Mouse (Mus musculus) liver, adult 2 months (tissue): ENCODE results near the gene Rab14. TPM values are rescaled to one million over a fixed set of nuclear protein-coding genes. Genes with fewer than 3 reads are reported as not detected.
A peak's percentile ranks its signal among the peaks of the same experiment; 100 is the strongest.

Source experiments
- DNase-seq: peaks from one replicate; pipeline ENCODE4 v3.0.0-alpha.2; 2011; ENCODE audit warnings: low read depth, low spot score; ENCODE audit errors: extremely low read depth
- H3K27ac ChIP-seq: fragments of 200-500 bp; replicated peaks from 2 replicates; pipeline ENCODE4 v1.5.1; 2012; ENCODE audit warnings: low read depth, mild to moderate bottlenecking, control low read depth, inconsistent platforms, low read length; ENCODE audit not compliant: insufficient read depth
- H3K27me3 ChIP-seq: fragments of 200-500 bp; 2 replicates; pipeline ENCODE4 v1.6.1; 2012; ENCODE audit warnings: mild to moderate bottlenecking, moderate library complexity, low read length, inconsistent platforms; ENCODE audit not compliant: control insufficient read depth, insufficient read depth
- H3K36me3 ChIP-seq: fragments of 200-500 bp; 2 replicates; pipeline ENCODE4 v1.6.1; 2012; ENCODE audit warnings: low read length, inconsistent platforms; ENCODE audit not compliant: control insufficient read depth, insufficient read depth
- H3K4me1 ChIP-seq: fragments of 200-500 bp; 2 replicates; pipeline ENCODE4 v1.6.1; 2011; ENCODE audit warnings: low read length; ENCODE audit not compliant: control insufficient read depth, insufficient read depth
- H3K4me3 ChIP-seq: fragments of 200-500 bp; 2 replicates; pipeline ENCODE4 v1.5.1; 2011; ENCODE audit warnings: low read depth, mild to moderate bottlenecking, control low read depth, low read length, moderate library complexity; ENCODE audit not compliant: insufficient read depth
- H3K79me2 ChIP-seq: fragments of 200-500 bp; 2 replicates; pipeline ENCODE4 v1.6.1; 2012; ENCODE audit warnings: inconsistent platforms, mild to moderate bottlenecking, low read length, moderate library complexity; ENCODE audit not compliant: control insufficient read depth, insufficient read depth
- H3K9ac ChIP-seq: fragments of 200-500 bp; 2 replicates; pipeline ENCODE4 v1.6.1; 2012; ENCODE audit warnings: low read depth, mild to moderate bottlenecking, control low read depth, inconsistent platforms, low read length
- CTCF ChIP-seq: fragments of 200-500 bp; IDR thresholded peaks from 2 replicates; pipeline ENCODE4 v1.5.1; 2011; ENCODE audit warnings: low read depth, low read length, control low read depth
- POLR2A ChIP-seq: fragments of 200-500 bp; IDR thresholded peaks from 2 replicates; pipeline ENCODE4 v1.6.1; 2011; ENCODE audit warnings: low read length, control low read depth; ENCODE audit not compliant: insufficient read depth; ENCODE audit errors: extremely low read depth
- WGBS: fragments of 180-500 bp; shearing (Covaris S2); methylation state at CpG from one replicate; pipeline ENCODE4 v1.1.7; 2018; 5-methylcytosine and 5-hydroxymethylcytosine counted together
- polyA plus RNA-seq: library from polyadenylated mRNA; depleted of rRNA; stranded (reverse); fragments of >200 nt; gene quantifications from 2 replicates; pipeline ENCODE4 v1.2.3, GENCODE M21; 2012
- total RNA-seq: library from RNA; depleted of rRNA; stranded (reverse); fragments of >200 nt; gene quantifications from 2 replicates; pipeline ENCODE4 v1.2.3, GENCODE M21; 2014

The Rab14 gene
- total and polyA plus RNA-seq, 2 experiments: 109 to 246 TPM

DNA sequence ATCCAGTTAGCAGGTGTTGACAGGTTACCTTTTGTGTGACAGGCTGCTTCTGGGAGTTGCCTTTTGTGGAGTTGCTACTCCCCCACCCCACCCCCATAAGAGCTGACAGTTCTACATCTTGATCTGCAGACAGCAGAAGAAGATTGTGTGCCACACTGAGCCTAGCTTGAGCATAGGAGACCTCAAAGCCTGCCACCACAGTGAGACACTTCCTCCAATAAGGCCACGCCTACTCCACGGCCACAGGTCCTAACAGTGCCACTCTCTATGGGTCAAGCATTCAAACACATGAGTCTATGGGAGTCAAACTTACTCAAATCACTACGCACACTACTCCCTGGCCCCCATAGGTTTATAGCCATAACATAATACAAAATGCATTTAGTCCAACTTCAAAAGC lies 17.8 kb upstream of the Rab14 start:
- TF ChIP-seq POLR2A (no peak), CTCF (no peak)
- H3K4me3 ChIP-seq: no peak overlapping the region
- 94% methylated on average over 3 of the region's 3 CpGs for WGBS
- no peaks in the 10 kb centered on the region for H3K36me3 ChIP-seq
- no peak overlapping the region for H3K9ac ChIP-seq
- H3K27ac ChIP-seq: no peak overlapping the region
- H3K4me1 ChIP-seq: no peaks in the 10 kb centered on the region
- no peaks in the 10 kb centered on the region for H3K27me3 ChIP-seq
- no peaks in the 10 kb centered on the region for H3K79me2 ChIP-seq
- no peak for DNase-seq

GRCm38 (mm10) chr2:35216701-35217100 lies 15.8 kb upstream of the Rab14 start:
- no peak for TF ChIP-seq POLR2A
- no peak for TF ChIP-seq CTCF
- H3K79me2 ChIP-seq: no peaks in the 10 kb centered on the region
- H3K9ac ChIP-seq: no peak overlapping the region
- H3K27me3 ChIP-seq: no peaks in the 10 kb centered on the region
- no peak overlapping the region for H3K27ac ChIP-seq
- 89% methylated on average over 2 of the region's 2 CpGs for WGBS
- no peak overlapping the region for H3K4me3 ChIP-seq
- H3K36me3 ChIP-seq: no peaks in the 10 kb centered on the region
- no peak for DNase-seq
- H3K4me1 ChIP-seq: no peaks in the 10 kb centered on the region; the same call in 1 of the 2 replicates

DNA sequence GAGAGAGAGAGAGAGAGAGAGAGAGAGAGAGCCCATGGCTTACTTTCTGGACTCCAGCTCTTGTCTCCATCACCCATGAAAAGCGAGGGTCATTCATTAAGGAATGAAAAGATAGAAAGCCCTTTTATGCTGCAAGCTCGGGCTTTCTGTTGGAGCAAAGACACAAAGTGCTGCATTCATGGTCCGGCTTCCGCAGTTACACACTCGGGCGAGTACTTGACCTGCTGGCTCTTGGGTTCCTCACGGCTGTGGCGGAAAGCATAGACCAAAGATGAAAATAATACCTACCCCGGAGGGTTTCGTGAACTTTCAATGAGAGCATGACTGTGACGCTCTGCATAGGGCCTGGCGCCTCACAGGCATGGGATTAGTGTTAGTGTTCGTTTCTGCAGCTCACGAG lies 14.4 kb upstream of the Rab14 start:
- WGBS: 90% methylated on average over 14 of the region's 14 CpGs
- Histone ChIP-seq H3K36me3 (no peaks in the 10 kb centered on the region), H3K4me3 (no peak overlapping the region), H3K9ac (no peak overlapping the region), H3K4me1 (no peaks in the 10 kb centered on the region; the same call in 1 of the 2 replicates), H3K27me3 (no peaks in the 10 kb centered on the region), H3K27ac (no peak overlapping the region), H3K79me2 (no peaks in the 10 kb centered on the region)
- TF ChIP-seq CTCF (no peak), POLR2A (no peak)
- no peak for DNase-seq

GRCm38 (mm10) chr2:35214881-35215358 lies 14.0 kb upstream of the Rab14 start:
- H3K9ac ChIP-seq: peak overlapping the region; percentile 78
- WGBS: 3% methylated on average over 12 of the region's 12 CpGs
- H3K27ac ChIP-seq: peak overlapping the region; percentile 89
- DNase-seq: peak; percentile 91
- H3K4me3 ChIP-seq: peak overlapping the region; percentile 70
- H3K36me3 ChIP-seq: no peaks in the 10 kb centered on the region
- H3K79me2 ChIP-seq: no peaks in the 10 kb centered on the region
- no peaks in the 10 kb centered on the region for H3K27me3 ChIP-seq
- TF ChIP-seq CTCF (peak; percentile 95), POLR2A (no peak)
- no peaks in the 10 kb centered on the region; the same call in 1 of the 2 replicates for H3K4me1 ChIP-seq

DNA sequence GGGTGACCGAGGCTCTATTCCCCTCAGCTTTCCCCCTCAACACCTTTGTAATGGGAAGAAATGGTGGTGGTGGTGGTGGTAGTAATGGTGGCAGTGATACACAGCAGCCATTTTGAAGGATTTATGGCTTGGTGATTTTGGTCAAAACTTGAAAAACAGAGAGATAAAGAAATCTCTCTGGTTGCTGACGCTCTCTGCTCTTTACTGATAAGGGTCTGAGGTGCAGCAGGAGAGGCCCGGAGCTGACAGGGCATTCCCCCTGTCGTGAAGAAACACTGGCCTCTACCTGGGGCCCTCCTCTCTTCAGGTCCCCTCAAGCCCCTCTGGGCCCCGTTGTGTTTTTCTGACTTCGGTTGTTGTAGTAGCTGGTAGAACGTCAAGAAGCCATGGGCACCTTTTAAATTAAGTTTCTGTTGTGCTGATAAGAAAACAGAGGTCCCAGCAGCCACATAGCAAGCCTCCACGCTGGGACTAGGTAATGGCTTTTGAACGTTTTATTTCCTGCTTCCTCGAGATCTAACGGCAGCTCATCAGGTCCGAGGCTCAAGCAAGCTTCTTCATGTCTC lies 12.5 kb upstream of the Rab14 start:
- Histone ChIP-seq H3K4me1 (no peaks in the 10 kb centered on the region; the same call in 1 of the 2 replicates), H3K27me3 (no peaks in the 10 kb centered on the region), H3K27ac (no peak overlapping the region), H3K4me3 (no peak overlapping the region), H3K9ac (no peak overlapping the region), H3K79me2 (no peaks in the 10 kb centered on the region), H3K36me3 (no peaks in the 10 kb centered on the region)
- TF ChIP-seq POLR2A (no peak), CTCF (no peak)
- WGBS: 86% methylated on average over 12 of the region's 12 CpGs
- no peak for DNase-seq

GRCm38 (mm10) chr2:35211681-35212080 lies 10.8 kb upstream of the Rab14 start:
- H3K4me3 ChIP-seq: no peak overlapping the region
- peak; percentile 54 for DNase-seq
- 71% methylated on average over 3 of the region's 3 CpGs for WGBS
- no peaks in the 10 kb centered on the region for H3K27me3 ChIP-seq
- no peaks in the 10 kb centered on the region for H3K79me2 ChIP-seq
- no peak for TF ChIP-seq CTCF
- no peak overlapping the region for H3K9ac ChIP-seq
- H3K36me3 ChIP-seq: no peaks in the 10 kb centered on the region
- H3K4me1 ChIP-seq: no peaks in the 10 kb centered on the region; the same call in 1 of the 2 replicates
- no peak overlapping the region for H3K27ac ChIP-seq
